Mouse (Mus musculus) adrenal gland, adult 2 months (tissue): ENCODE measurements around the gene Ndufaf7. TPM values are rescaled to one million over a fixed set of nuclear protein-coding genes. Genes with fewer than 3 reads are reported as not detected.

Experiments
- DNase-seq: peaks from one replicate; pipeline ENCODE4 v3.0.0; 2021
- long read RNA-seq: library from polyadenylated mRNA; stranded (forward); transcript quantifications from one replicate; pipeline ENCODE4 v2.0.0, GENCODE M21; 2021
- polyA plus RNA-seq: library from polyadenylated mRNA; depleted of rRNA; stranded (reverse); fragments of >200 nt; gene quantifications from 2 replicates; pipeline ENCODE4 v1.2.3, GENCODE M21; 2012; rRNA removed
- total RNA-seq, 2 experiments: library from RNA; stranded (reverse); gene quantifications; 2 replicates each; pipeline ENCODE4 v1.2.3; 2021

Gene Ndufaf7
- total RNA-seq: 10 to 100 TPM; 38.5 to 50.3 TPM
- 3.1 and 4.6 TPM in 2 replicates for polyA plus RNA-seq
- long read RNA-seq, transcript Ndufaf7-201 (10 exons, 1,749 nt): major isoform, 33 of 60 reads
- long read RNA-seq, partial matches to known transcripts: 24 of 60 reads
- long read RNA-seq, other reads (novel, unspliced or antisense): 3 of 60 reads

DNA sequence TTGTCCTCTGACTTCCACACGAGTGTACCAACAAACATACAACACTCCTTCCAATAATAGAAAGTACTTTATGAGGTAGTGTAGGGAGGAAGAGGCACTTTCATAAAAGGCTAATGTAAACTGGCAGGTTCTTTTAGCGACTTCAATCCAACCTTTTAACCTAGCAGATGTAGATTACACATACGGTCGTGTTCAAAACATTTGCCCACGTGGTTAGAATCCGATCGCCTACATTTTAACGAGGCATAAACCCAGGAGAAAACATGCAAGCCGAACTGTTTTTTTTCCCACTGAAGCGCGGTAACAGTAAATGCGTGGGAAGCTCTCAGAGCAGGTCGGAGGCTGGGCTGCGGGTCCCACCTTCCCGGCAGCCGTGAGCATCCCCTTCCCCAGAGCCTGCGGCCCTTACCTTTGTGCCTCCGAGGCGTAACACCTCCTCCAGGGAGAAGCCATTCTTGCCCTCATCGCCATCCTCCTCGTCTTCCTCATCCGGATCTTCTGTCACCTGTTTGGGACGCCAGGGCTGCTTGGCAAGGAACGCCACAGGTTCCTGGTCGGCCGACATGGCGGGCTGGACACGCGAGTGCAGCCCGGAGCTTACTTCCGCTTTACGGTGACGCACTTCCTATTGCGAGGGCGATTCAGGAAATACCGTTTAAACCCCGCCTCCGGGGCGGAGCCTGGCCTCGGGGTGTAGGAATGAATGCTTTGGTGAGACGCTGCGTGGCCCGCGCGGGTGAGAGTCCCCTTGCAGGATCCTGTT is at the start of gene Ndufaf7, which contains the start of gene Cebpz:
TSS of gene Ndufaf7 (plus strand) at position 671 of the 763 bp plus-strand sequence.
TSS of gene Cebpz (minus strand) at position 601 of the 763 bp plus-strand sequence.
- peak; percentile 98 for DNase-seq

DNA sequence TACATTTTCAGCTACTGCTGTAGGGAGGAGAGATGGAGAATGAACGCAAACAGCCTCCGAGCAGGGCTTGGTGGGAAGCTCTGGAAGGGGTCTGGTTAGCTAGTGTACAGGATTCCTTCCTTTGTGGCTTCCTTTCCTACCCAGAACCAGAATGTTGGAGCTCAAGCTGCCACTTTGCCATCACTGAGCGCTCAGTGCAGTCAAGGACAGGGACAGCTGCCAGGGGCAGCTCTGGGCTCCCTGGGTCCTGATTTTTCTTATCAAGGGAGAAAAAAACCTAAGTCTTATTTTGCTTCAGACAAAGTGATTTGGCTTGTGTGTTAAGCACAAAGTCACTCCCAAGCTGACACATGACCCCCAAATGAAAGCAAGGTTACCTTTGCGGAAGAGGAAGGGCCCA is 48.4 kb upstream of the Ndufaf7 start:
- peak; percentile 40 for DNase-seq

DNA sequence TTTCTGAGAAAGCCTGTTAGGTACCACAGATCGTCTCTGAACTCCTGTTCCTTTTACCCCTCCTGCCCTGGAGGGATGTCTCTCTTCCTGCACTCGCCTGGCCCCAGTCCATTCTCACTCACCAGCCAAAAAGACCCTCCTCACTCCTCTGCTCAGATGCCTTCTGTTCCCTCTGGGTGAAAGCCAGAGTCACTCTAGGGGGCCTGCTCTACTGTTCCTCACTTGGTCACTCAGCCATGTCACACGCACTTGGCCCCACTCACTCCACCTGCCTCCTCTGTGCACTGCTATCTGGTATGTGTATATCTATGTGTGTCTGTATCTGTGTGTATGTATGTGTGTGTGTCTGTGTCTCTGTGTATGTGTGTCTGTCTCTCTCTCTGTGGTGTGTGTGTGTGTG is 47.8 kb upstream of the Ndufaf7 start:
- DNase-seq: no peak

- DNase-seq: no peak
Measured at GRCm38 (mm10) chr17:78891020-78891419, 45.9 kb upstream of the Ndufaf7 start.

DNA sequence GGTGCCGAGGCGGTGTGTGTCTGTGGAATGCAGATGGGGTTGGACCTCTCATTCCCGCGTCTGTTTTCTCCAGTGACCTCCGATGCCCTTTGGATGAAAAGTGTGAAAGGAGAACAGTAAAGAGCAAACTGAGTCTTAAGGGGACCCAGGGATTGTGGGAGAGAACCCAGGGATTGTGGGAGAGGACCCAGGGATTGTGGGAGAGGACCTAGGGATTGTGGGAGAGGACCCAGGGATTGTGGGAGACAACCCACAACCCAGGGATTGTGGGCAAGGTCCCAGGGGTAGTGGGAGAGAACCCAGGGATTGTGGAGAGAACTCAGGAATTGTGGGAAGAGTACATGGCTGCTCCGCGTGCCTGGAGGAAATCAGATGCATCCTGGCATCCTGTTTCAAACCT is 41.9 kb upstream of the Ndufaf7 start:
- DNase-seq: no peak

GRCm38 (mm10) chr17:78895394-78895793 is 41.5 kb upstream of the Ndufaf7 start:
- peak; percentile 40 for DNase-seq

DNA sequence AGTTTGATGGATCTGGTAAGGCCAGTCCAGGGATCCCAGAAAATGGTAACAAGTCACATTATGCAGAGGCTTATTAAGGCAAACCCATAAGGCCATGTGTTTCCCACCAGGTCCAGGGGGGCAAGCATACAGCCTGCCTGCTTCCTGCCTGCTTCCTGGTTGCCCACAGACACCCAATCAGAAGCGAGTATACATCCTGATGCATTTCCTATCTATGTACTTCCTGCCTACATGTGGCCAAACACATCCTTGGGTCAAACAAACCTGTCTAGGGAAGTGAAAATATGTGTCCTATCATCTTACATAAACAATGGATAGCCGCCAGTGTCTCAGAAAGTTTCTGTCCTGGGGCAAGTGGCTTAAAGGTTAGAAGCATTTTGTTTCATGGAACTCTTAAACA is 33.8 kb upstream of the Ndufaf7 start:
- DNase-seq: no peak

DNA sequence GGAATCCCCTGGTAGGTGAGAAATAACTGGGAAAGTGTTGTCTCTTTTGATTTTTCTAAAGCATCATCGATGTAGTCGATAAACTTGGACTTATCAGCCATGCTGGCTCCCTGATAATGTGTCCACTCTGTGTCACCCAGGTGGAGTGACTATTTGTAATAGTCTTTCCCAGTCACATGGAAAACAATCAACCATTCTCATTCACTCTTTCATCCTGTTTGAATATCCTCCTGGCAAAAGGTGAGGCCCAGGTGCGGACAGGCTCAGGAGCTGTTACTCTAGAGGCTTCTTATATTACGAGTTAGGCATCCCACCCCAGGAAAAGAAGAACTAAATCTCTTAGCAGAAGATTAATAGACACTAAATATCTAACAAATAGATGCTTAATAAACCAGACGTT is 30.0 kb upstream of the Ndufaf7 start, which contains the start of gene Sult6b1:
TSS of gene Sult6b1 (minus strand) at position 101 of the 400 bp plus-strand sequence.
- no peak for DNase-seq

DNA sequence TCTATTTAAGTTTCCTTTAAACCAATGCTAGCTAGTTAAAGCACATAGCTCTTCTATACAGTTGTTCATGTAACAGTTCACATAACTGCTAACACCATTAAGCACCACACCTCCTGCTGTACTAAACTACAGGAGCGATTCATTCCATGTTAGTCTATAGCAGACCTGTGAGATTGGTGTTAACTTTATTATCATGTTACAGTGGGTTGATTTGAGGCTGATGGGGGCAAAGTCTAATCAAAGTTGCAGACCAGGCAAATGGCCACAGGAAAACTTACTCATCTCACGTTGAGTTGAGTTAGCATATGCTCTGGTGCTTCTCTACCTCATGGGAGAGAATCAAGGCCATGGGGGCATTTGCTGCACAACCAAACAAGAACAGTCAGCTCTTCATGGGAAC is 27.6 kb upstream of the Ndufaf7 start:
- no peak for DNase-seq

DNA sequence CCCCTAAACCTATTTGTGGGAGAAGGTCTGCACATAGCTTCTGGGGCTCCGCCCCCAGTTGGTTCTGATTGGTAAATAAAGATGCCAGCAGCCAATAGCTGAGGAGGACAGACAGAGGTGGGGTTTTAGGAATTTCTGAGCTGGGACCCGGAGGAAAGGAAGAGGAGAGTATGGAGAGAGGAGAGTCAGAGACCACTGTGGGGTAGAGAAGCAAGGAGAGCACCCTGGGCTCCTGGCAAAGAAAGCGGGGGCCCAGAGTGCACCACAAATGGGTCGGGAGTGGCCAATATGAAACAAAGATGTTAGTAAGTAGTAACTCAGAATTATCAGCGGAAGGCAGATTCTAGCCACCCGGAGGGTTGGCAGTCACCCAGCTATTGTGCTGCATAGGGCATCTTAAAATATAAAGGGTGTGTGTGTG is 24.1 kb upstream of the Ndufaf7 start:
- DNase-seq: no peak

GRCm38 (mm10) chr17:78913921-78914320 is 23.0 kb upstream of the Ndufaf7 start:
- no peak for DNase-seq

- DNase-seq: no peak
Measured at GRCm38 (mm10) chr17:78915772-78916171, 21.2 kb upstream of the Ndufaf7 start.

DNA sequence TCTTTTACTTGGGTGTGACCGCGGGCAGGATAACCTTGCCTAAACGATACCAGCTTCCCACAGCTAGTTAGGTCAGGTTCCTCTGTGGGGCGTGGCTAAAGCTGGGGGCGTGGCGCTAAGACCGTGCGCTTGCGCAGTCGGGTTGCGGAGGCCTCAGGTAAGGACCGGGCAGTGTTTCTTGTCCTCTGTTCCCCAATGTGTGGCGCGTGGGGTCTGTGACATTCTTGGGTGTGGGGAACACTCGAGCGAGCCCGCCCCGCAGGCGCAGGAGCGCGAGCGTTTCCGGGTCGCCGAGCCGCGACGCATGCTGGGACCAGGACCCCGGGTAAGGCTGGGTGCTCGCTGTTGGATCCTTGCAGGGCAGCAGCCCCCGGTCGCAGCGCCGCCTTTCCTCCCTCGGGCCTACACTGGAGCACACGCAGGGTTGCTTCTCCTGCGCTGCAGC is 20.5 kb upstream of the Ndufaf7 start, which contains the start of gene Cebpzos:
TSS of gene Cebpzos (plus strand) at position 132 of the 445 bp plus-strand sequence.
- DNase-seq: peak; percentile 91

DNA sequence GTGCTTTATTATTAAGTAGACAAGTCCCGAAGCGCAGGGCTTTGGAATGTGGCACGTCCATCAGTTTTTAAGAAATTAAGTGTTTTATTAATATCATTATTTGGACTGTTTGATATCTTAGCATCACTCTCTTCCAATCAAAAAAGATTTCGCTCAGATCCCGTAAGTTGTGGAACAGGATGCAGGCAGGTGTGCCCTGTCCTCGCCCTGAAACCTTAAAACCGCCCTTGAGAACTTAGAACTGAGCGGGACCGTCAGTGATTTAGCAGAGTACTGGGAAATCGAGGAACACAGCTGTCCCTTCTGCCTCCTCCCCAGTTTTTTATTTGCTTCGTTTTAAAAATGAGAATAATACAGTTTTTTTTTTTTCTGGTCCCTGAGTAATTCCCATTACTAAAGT is 20.0 kb upstream of the Ndufaf7 start:
- DNase-seq: peak; percentile 12

DNA sequence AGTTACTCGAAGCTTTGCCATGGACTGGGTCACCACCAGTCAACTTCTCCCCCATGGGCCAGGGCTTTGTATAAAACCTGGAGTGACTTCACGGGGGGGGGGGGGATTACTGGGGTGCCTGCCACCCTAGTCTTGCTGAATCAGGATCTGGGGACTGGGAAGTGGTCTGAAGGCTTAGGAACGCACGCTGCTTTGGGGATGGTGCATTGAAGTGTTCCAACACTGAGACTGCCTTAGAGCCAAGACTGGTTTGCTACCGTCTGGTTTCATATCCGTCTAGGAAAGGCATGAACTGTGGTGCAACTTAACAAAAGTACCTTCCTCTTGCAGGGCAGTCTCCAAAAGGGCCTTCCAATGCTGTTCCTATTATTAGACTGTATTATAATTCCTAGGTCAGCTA is 19.2 kb upstream of the Ndufaf7 start:
- DNase-seq: no peak

DNA sequence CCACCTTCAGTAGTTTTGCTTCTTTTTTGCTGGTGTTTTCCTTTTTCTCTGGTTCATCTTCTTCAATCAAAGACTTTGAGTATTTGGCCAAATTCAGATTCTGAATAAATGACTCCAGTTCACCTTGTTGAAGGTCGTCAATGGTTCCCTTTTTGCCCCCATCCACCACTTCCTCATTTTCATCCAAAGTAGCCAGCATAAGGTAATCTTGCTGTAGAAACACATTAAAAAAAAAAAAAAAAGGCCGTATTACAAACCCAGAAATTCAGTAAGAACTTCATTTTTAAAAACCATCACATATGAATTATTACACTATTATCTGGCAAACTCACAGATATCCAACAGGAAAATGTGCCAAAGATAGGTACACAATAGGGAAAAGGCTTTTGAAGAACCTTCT is 1.1 kb upstream of the Ndufaf7 start:
- no peak for DNase-seq

- peak; percentile 10 for DNase-seq
Measured at GRCm38 (mm10) chr17:78937229-78937853, 405 bp downstream of the Ndufaf7 start.

GRCm38 (mm10) chr17:78938927-78939326 is 2.0 kb downstream of the Ndufaf7 start:
- no peak for DNase-seq

GRCm38 (mm10) chr17:78942579-78942978 is 5.6 kb downstream of the Ndufaf7 start:
- no peak for DNase-seq

GRCm38 (mm10) chr17:78951225-78951624 is 14.3 kb downstream of the Ndufaf7 start:
- DNase-seq: no peak

GRCm38 (mm10) chr17:78952070-78952469 is 15.1 kb downstream of the Ndufaf7 start:
- no peak for DNase-seq

- no peak for DNase-seq
Measured at GRCm38 (mm10) chr17:78953240-78953639, 16.3 kb downstream of the Ndufaf7 start.

DNA sequence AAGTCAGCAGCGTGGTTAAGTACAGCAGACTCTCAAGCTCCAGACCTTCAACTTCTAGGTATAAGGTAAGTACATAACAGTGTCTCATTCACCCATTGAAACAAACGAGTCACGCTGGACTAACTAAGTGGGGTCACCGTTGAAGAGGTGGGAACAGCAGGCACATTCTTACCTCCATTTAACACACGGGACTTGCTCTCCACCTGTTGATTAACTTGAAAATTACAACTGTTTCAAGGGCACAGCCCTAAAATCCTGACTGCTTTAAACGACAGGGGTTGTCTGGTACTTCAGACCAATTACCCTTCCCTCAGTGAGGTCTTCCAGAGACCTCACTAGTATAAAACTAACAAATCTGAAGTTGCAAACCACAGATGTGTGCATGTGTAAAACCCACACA is 22.5 kb downstream of the Ndufaf7 start:
- DNase-seq: no peak
